Mouse (Mus musculus): ENCODE measurements around the gene Rasal1.

The Rasal1 gene

GRCm38 (mm10) chr5:120622198-120622851, 26.3 kb upstream of the Rasal1 start:
- no peak for DNase-seq (ENCODE audit: low read depth)

DNA sequence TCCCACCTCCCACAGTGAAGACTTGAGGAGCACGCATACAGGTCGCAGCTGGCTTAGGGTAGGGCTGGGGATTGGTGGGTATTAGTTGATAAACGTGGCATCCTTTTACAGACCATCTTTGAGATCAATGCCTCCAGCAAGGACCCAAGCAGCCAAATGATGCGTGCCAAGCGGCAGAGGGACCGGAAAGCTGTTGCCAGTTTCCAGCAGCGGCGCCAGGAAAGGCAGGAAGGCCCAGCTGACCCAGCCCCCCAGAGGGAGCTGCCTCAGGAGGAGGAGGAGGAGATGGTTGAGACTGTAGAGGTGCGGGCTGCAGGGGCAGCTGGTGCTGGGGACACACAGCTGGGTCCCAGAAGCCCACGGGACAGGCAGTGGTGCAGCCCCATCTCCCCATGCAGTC, 24.2 kb upstream of the Rasal1 start:
- DNase-seq (ENCODE audit: low read depth) = no peak

DNA sequence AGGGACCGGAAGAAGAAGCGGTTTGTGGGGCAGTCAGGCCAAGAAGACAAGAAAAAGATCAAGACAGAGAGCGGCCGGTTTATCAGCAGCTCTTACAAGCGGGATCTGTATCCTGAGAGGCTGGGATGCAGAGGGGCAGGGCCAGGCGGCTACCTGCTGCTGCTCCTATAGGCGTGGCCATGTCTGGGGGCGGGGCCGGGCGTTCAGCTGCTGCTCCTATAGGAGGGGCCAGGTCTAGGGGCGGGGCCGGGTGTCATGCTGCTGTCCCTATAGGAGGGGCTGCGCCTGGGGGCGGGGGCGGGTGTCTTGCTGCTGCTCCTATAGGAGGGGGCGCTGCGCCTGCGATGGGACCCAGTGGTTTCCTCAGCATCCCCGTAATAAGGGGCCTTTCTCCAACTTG, 22.2 kb upstream of the Rasal1 start:
- no peak for DNase-seq (ENCODE audit: low read depth)

- no peak for DNase-seq (ENCODE audit: low read depth)
Observed at GRCm38 (mm10) chr5:120627515-120628300, 20.9 kb upstream of the Rasal1 start.

DNA sequence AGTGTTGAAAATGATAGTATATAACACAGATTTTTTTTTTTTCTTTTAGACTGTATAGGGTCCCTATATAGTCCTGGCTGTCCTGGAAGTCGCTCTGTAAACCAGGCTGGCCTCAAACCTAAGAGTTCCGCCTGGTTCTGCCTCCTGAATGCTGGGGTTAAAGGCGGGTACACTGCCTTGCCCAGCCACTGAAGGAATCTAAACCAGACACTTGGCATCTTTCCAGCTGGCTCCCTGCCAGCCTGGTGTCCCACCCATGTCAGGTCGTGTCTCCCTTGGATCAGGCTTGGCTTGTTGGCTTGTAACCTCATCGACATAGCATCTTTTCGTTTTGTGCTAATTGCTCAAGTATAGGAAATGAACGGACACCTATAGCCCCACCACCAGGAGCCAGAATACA, 20.0 kb upstream of the Rasal1 start:
- no peak for DNase-seq (ENCODE audit: low read depth)

DNA sequence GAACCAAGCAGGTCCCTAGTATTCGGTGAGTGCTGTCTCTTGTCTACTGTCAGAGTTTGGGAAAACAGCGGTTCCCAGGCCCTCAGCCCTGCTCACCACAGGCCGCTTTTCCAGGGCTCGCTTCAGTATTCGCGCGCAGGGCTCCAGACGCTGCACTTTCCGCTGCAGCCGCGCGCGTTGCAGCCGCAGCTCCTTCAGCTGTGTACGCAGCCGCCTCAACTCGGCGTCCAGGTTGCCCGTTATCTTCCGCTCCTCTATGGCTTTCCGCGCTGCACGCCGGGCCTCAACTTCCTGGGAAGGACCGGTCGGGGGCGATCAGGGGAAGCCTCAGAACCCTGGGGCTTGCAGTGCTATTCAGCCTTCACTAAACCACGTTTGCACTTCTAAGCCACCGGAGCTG, 17.5 kb upstream of the Rasal1 start:
- no peak for DNase-seq (ENCODE audit: low read depth)

DNA sequence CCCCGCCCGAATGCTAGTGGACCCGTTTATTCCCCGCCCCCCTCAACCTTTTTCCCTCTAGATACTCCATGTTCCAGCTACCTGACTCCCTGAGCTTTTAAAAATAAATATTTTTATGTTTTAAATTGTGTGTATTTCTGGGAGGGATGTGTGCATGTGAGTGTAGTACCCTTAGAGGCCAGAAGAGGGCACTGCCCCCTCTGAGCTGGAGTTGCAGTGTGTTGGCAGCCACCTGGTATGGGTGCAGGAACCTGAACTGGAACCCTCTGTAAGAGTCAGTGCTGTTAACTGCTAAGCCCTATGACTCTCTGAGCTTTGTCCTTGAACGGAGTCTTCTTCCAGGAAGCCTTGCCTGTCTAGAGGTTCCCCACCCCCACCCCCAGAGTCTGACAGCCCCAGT, 16.7 kb upstream of the Rasal1 start:
- DNase-seq (ENCODE audit: low read depth) = no peak

- no peak for DNase-seq (ENCODE audit: low read depth)
Observed at GRCm38 (mm10) chr5:120634131-120634530, 14.5 kb upstream of the Rasal1 start, which contains the start of gene Cfap73. Gene Cfap73 (minus strand): TSS chr5:120634235.

DNA sequence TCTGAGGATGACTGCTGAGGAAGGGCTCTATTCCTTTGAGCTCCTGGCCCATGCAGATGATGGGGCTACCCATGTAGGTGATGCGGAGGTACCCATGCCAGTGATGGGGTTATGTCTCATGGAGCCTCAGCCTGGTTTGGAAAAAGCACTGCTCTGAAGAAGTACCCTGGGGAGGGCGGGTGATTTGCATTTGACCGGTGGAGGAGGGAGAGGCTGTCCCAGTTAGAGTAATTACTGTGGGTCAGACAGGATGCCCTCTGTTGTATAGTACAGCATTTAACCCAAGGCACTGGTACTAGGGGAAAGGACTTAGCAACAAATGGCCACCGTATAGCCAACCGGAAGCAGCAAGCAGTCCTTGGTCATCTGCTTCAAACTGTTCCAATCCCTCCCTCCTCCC, 13.8 kb upstream of the Rasal1 start:
- DNase-seq (ENCODE audit: low read depth) = no peak

GRCm38 (mm10) chr5:120635633-120636032, 13.0 kb upstream of the Rasal1 start:
- DNase-seq (ENCODE audit: low read depth) = no peak

GRCm38 (mm10) chr5:120640094-120640493, 8.5 kb upstream of the Rasal1 start:
- no peak for DNase-seq (ENCODE audit: low read depth)

- no peak for DNase-seq (ENCODE audit: low read depth)
Observed at GRCm38 (mm10) chr5:120643365-120644085, 5.1 kb upstream of the Rasal1 start.

DNA sequence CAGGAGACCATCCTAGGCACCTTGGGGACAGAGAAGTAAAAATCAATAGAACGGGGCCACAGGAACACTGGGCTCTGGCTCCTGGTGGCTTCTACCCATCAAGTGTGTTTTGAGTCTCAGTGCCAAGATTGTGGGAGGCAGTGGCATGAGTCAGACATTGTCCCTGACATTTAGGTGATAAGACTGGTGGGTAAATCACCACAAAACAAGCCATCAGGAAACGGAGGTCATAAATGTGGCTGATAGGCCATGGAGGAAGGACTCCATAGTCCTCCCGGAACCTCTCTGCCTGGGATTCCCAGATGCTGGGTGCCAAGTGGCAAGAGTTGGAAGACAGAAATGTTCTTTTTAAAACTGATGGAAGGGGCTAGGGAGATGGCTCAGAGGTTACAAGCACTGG, 4.4 kb upstream of the Rasal1 start:
- no peak for DNase-seq (ENCODE audit: low read depth)

GRCm38 (mm10) chr5:120645851-120646250, 2.8 kb upstream of the Rasal1 start:
- DNase-seq (ENCODE audit: low read depth) = no peak

GRCm38 (mm10) chr5:120647361-120647760, 1.3 kb upstream of the Rasal1 start:
- DNase-seq (ENCODE audit: low read depth) = no peak

DNA sequence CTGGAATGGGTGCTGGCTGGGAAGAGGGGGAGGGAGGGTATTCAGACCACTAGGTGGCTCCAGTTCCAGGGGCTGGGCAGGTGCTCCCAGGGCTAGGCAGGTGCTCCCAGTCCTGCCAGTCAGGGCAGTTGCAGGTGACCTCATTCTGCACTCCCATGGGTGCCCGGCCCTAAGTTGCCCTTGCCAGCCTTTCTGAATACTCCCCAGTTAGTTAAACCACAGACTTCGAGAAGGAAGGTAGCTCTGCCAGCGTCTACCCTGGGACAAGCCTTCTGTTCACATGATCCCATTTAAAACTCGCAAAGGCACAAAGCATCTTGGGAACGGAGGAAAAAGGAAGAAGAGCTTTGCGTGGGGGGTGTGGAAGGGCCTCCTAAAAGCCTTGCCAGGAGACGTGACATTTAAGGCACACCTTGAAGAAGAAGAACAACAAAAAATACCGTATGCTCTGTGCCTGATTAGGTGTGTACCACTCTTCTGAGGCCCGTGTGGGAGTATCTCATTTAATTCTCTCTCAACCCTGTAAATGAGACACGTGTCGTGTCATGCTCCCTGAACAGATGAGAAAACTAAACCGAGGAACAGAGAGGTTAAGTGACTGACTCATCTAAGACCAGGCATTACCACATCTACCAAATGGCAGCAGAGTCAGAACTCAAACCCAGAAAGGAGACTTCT, 659 bp upstream of the Rasal1 start:
- DNase-seq (ENCODE audit: low read depth) = no peak

- no peak for DNase-seq (ENCODE audit: low read depth)
Observed at GRCm38 (mm10) chr5:120649374-120649933, 842 bp downstream of the Rasal1 start.

- no peak for DNase-seq (ENCODE audit: low read depth)
Observed at GRCm38 (mm10) chr5:120649938-120650337, 1.3 kb downstream of the Rasal1 start.

DNA sequence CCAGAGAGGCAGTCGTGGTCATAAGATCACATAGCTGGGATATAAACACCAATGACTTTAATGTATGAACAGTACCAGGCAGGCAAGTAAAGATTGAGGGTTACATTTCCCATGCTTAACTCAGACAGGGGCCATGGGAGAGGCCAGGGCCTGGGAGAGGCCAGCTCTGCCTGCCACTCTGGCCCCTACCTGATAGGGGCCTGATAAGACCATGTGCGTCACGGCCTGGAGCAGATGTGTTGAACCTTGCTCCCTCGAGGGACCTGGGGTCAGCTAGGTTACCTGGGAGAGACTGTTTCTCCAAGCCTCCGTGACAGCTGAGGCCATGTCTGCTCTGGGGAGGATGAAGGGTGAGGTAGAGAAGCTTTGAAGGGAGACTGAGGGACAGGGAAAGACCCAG, 2.6 kb downstream of the Rasal1 start:
- DNase-seq (ENCODE audit: low read depth) = no peak

GRCm38 (mm10) chr5:120652915-120653701, 4.5 kb downstream of the Rasal1 start:
- no peak for DNase-seq (ENCODE audit: low read depth)

DNA sequence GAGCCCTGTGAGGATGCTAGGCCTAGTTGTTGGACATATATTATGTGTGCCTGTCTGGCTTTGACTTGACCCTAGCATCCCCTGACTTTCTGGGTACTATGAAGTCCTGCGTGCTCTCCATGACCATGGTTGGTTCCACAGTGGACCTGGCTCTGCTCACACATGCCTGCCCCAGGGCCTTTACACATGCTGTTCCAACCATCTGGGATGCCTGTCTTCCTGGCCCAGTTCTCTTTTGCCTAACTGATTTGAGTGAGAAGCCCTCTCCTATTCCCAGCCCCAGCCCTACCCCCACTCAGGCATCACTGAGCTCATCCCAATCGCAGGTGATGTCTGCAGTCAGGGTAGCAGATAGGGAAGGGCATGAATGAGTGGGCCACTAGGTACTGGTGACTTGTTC, 5.3 kb downstream of the Rasal1 start:
- DNase-seq (ENCODE audit: low read depth) = no peak
